Mouse (Mus musculus): ENCODE data around the gene Tulp2.

DNA sequence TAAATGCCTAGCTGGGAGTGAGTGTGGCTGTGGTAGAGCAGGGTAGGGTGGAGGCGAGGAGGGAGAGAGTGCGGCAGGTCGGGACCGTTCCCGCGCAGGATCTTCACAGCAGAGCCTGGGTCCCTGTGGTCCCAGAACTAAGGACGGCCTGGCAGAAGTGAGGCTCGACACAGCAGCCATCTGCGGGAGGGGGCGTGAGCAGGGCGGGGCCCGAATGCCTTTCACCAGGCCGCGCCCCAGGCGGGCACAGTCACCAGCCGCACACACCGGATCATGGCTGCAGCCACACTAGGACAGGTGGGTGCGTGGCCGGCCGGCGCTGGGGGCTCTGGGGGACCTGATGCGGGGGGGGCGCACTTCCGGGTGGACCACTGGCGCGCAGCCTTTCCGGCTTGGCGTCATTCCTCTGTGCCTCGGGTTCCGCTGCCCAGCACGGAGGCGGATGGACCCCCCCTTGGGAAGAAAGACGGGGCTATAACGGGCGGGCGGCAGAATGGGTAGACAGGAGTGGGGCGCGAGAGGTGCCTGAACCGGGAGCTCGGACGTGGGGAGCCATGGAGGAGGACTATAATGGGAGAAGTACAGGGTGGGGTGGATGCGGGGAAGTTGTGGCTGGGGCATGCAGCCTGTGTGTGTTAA is 88.5 kb downstream of the Tulp2 start, which contains the start of gene Bcat2:
- peak; percentile 63 for TF ChIP-seq POLR2A (IDR thresholded peaks at IDR 0.05; ENCODE audit: low read depth, low read length)
- no peak for TF ChIP-seq CTCF (IDR thresholded peaks at IDR 0.05; ENCODE audit: extremely low read depth, insufficient read depth, insufficient read length, insufficient replicate concordance)
